Mouse (Mus musculus): Measurements from ENCODE around the gene Mtx1. TPM values are rescaled to one million over a fixed set of nuclear protein-coding genes. Genes with fewer than 3 reads are reported as not detected.

Gene Mtx1
- polyA plus RNA-seq, 1 experiment: 257 TPM

DNA sequence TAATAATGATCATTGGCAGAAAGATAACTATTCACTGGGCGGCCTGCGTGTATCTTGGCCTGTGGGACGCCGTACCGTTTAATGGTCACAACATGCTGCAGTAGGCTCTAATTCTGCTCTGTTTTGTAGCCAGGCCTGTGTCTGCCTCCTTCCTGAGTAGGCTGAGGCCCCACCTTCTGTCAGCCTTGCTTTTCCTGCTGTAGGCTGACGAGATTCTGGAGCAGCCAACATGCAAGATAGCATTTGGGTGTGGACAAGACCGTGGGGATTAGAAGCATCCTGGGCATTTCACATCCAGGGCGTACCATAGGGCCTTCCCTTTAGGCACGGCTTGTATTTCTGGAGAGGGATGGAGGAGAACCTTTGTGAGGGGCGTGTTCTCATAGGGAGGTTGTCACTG lies 35.5 kb upstream of the Mtx1 start:
- peak; percentile 72 for DNase-seq
- H3K27ac ChIP-seq (ENCODE audit: insufficient read depth, low read depth, low read length): peak overlapping the region; percentile 53
- H3K27me3 ChIP-seq (replicated peaks; ENCODE audit: control insufficient read depth, insufficient read depth, low read length): no peaks in the 10 kb centered on the region

GRCm38 (mm10) chr3:89260211-89260610 lies 33.3 kb upstream of the Mtx1 start:
- H3K4me3 ChIP-seq (ENCODE audit: insufficient read depth, low read depth, low read length): no peak overlapping the region

More for the DNA sequence above, 35.5 kb upstream of the Mtx1 start:
- 73% methylated on average over 10 of the region's 10 CpGs for WGBS
- peaks cover 5% of the 10 kb centered on the region; the same call in 1 of the 2 replicates for H3K4me1 ChIP-seq (ENCODE audit: control insufficient read depth, insufficient read depth, low read length)
- no peaks in the 10 kb centered on the region for H3K36me3 ChIP-seq (ENCODE audit: control insufficient read depth, insufficient read depth, low read length)
- no peak for TF ChIP-seq CTCF (conservative IDR thresholded peaks at IDR 0.05; ENCODE audit: insufficient read depth, insufficient read length, low read depth, low read length)
- no peak for TF ChIP-seq POLR2A (IDR thresholded peaks at IDR 0.05; ENCODE audit: low read depth, low read length)
- no peak overlapping the region for H3K4me3 ChIP-seq (ENCODE audit: insufficient read depth, low read depth, low read length)

GRCm38 (mm10) chr3:89259076-89259475 lies 32.2 kb upstream of the Mtx1 start, which contains the start of gene Dpm3:
Gene Dpm3, plus strand, starts transcription at chr3:89259358.
- H3K4me3 ChIP-seq (ENCODE audit: insufficient read depth, low read depth, low read length): no peak within 1 kb of the TSS
- DNase-seq: no peak
- H3K36me3 ChIP-seq (ENCODE audit: control insufficient read depth, insufficient read depth, low read length): no peaks in the 10 kb centered on the region
- TF ChIP-seq CTCF (conservative IDR thresholded peaks at IDR 0.05; ENCODE audit: insufficient read depth, insufficient read length, low read depth, low read length) (no peak), POLR2A (IDR thresholded peaks at IDR 0.05; ENCODE audit: low read depth, low read length) (no peak)
- H3K4me1 ChIP-seq (ENCODE audit: control insufficient read depth, insufficient read depth, low read length): no peaks in the 10 kb centered on the region
- no peaks in the 10 kb centered on the region for H3K27me3 ChIP-seq (replicated peaks; ENCODE audit: control insufficient read depth, insufficient read depth, low read length)
- 44% methylated on average over 7 of the region's 7 CpGs for WGBS
- H3K27ac ChIP-seq (ENCODE audit: insufficient read depth, low read depth, low read length): no peak within 1 kb of the TSS

More at GRCm38 (mm10) chr3:89260211-89260610, 33.3 kb upstream of the Mtx1 start:
- H3K27ac ChIP-seq (ENCODE audit: insufficient read depth, low read depth, low read length): no peak overlapping the region
- H3K36me3 ChIP-seq (ENCODE audit: control insufficient read depth, insufficient read depth, low read length): no peaks in the 10 kb centered on the region
- no peak for DNase-seq
- no peak for TF ChIP-seq CTCF (conservative IDR thresholded peaks at IDR 0.05; ENCODE audit: insufficient read depth, insufficient read length, low read depth, low read length)
- no peak for TF ChIP-seq POLR2A (IDR thresholded peaks at IDR 0.05; ENCODE audit: low read depth, low read length)
- H3K27me3 ChIP-seq (replicated peaks; ENCODE audit: control insufficient read depth, insufficient read depth, low read length): no peaks in the 10 kb centered on the region
- H3K4me1 ChIP-seq (ENCODE audit: control insufficient read depth, insufficient read depth, low read length): no peaks in the 10 kb centered on the region
- WGBS: 86% methylated on average over 3 of the region's 3 CpGs

GRCm38 (mm10) chr3:89256177-89256576 lies 29.3 kb upstream of the Mtx1 start:
- Histone ChIP-seq H3K27me3 (replicated peaks; ENCODE audit: control insufficient read depth, insufficient read depth, low read length) (no peaks in the 10 kb centered on the region), H3K4me3 (ENCODE audit: insufficient read depth, low read depth, low read length) (no peak overlapping the region), H3K4me1 (ENCODE audit: control insufficient read depth, insufficient read depth, low read length) (no peaks in the 10 kb centered on the region), H3K36me3 (ENCODE audit: control insufficient read depth, insufficient read depth, low read length) (no peaks in the 10 kb centered on the region), H3K27ac (ENCODE audit: insufficient read depth, low read depth, low read length) (0 out of 2 replicates have a peak overlapping the region, but pooled peaks have one; percentile 49)
- WGBS: 74% methylated on average over 5 of the region's 5 CpGs
- TF ChIP-seq CTCF (conservative IDR thresholded peaks at IDR 0.05; ENCODE audit: insufficient read depth, insufficient read length, low read depth, low read length) (no peak), POLR2A (IDR thresholded peaks at IDR 0.05; ENCODE audit: low read depth, low read length) (no peak)
- DNase-seq: no peak

- no peak for DNase-seq
- H3K4me1 ChIP-seq (ENCODE audit: control insufficient read depth, insufficient read depth, low read length): peaks cover 6% of the 10 kb centered on the region; the same call in 1 of the 2 replicates
- no peaks in the 10 kb centered on the region for H3K27me3 ChIP-seq (replicated peaks; ENCODE audit: control insufficient read depth, insufficient read depth, low read length)
- no peak overlapping the region for H3K27ac ChIP-seq (ENCODE audit: insufficient read depth, low read depth, low read length)
- no peak overlapping the region for H3K4me3 ChIP-seq (ENCODE audit: insufficient read depth, low read depth, low read length)
- no peaks in the 10 kb centered on the region for H3K36me3 ChIP-seq (ENCODE audit: control insufficient read depth, insufficient read depth, low read length)
- 95% methylated on average over 5 of the region's 5 CpGs for WGBS
- TF ChIP-seq CTCF (conservative IDR thresholded peaks at IDR 0.05; ENCODE audit: insufficient read depth, insufficient read length, low read depth, low read length): no peak
- TF ChIP-seq POLR2A (IDR thresholded peaks at IDR 0.05; ENCODE audit: low read depth, low read length): no peak
These were observed 28.1 kb upstream of the Mtx1 start for GRCm38 (mm10) chr3:89254994-89255393.

- Histone ChIP-seq H3K4me3 (ENCODE audit: insufficient read depth, low read depth, low read length) (peak overlapping the region; percentile 17; the same call in 1 of the 2 replicates), H3K4me1 (ENCODE audit: control insufficient read depth, insufficient read depth, low read length) (peaks cover 6% of the 10 kb centered on the region; the same call in 1 of the 2 replicates)
- 11% methylated on average over 17 of the region's 17 CpGs for WGBS
These were observed 24.5 kb upstream of the Mtx1 start for GRCm38 (mm10) chr3:89251365-89251895.

GRCm38 (mm10) chr3:89250435-89251040 lies 23.6 kb upstream of the Mtx1 start:
- peak; percentile 89 for DNase-seq
- 20% methylated on average over 7 of the region's 7 CpGs for WGBS

More at GRCm38 (mm10) chr3:89251365-89251895, 24.5 kb upstream of the Mtx1 start:
- TF ChIP-seq CTCF (conservative IDR thresholded peaks at IDR 0.05; ENCODE audit: insufficient read depth, insufficient read length, low read depth, low read length) (no peak), POLR2A (IDR thresholded peaks at IDR 0.05; ENCODE audit: low read depth, low read length) (no peak)
- Histone ChIP-seq H3K27me3 (replicated peaks; ENCODE audit: control insufficient read depth, insufficient read depth, low read length) (no peaks in the 10 kb centered on the region), H3K36me3 (ENCODE audit: control insufficient read depth, insufficient read depth, low read length) (no peaks in the 10 kb centered on the region), H3K27ac (ENCODE audit: insufficient read depth, low read depth, low read length) (peak overlapping the region; percentile 81)
- DNase-seq: peak; percentile 90

More at GRCm38 (mm10) chr3:89250435-89251040, 23.6 kb upstream of the Mtx1 start:
- TF ChIP-seq POLR2A (IDR thresholded peaks at IDR 0.05; ENCODE audit: low read depth, low read length) (no peak), CTCF (conservative IDR thresholded peaks at IDR 0.05; ENCODE audit: insufficient read depth, insufficient read length, low read depth, low read length) (peak; percentile 95)
- peaks cover 10% of the 10 kb centered on the region; the same call in 1 of the 2 replicates for H3K4me1 ChIP-seq (ENCODE audit: control insufficient read depth, insufficient read depth, low read length)
- H3K4me3 ChIP-seq (ENCODE audit: insufficient read depth, low read depth, low read length): no peak overlapping the region
- no peaks in the 10 kb centered on the region for H3K27me3 ChIP-seq (replicated peaks; ENCODE audit: control insufficient read depth, insufficient read depth, low read length)
- H3K27ac ChIP-seq (ENCODE audit: insufficient read depth, low read depth, low read length): peak overlapping the region; percentile 58
- H3K36me3 ChIP-seq (ENCODE audit: control insufficient read depth, insufficient read depth, low read length): no peaks in the 10 kb centered on the region
